Mouse (Mus musculus) small intestine, adult 2 months (tissue): ENCODE data around the gene Pym1.
"Not testable (repeated sequence)": the region's sequence is repeated elsewhere in the genome, so short reads cannot be mapped to it uniquely, and the experiment has no call there.

ENCODE experiments used
- CTCF ChIP-seq: fragments of 200-500 bp; IDR thresholded peaks from 2 replicates; pipeline ENCODE4 v1.5.1; 2012; ENCODE audit warnings: low read depth, mild to moderate bottlenecking, control low read depth, inconsistent platforms, low read length, moderate library complexity, mixed read lengths; ENCODE audit not compliant: insufficient replicate concordance, insufficient read length; ENCODE audit errors: extremely low read depth
- POLR2A ChIP-seq: fragments of 200-500 bp; IDR thresholded peaks from 2 replicates; pipeline ENCODE4 v1.6.1; 2012; ENCODE audit warnings: low read depth, mild to moderate bottlenecking, control low read depth, inconsistent platforms, low read length, moderate library complexity

DNA sequence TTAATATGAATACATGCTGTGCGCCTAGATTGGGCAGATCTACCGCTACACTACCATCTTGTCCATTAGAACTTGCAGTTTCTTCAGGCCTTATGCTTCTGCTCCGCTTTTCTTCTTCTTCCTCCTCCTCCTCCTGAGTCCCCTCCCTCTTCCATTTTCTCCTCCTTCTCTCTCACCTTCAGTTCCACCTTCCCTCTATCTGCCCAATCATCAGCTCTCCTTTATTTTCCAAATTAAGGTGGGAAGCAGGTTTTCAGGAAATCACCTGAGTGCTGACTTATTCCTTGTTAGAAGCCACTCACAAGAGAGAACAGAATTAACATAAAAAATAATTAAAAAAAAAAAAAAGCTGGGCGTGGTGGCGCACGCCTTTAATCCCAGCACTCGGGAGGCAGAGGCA, 36.4 kb upstream of the Pym1 start:
- TF ChIP-seq POLR2A, CTCF: not testable (repeated sequence)
